Mouse (Mus musculus): ENCODE measurements at regions not wholly inside any gene's neighbourhood (a gene's known extent, or its start where the extent isn't known, plus 50 kb on each side); places are given as distances from the start of the nearest gene placed in this dataset.

- no peak for DNase-seq (ENCODE audit: low read depth, low spot score)
Measured at GRCm38 (mm10) chr10:29921658-29922057, 278.7 kb downstream of the Cenpw start.

GRCm38 (mm10) chr10:29897780-29898363 lies 302.5 kb downstream of the Cenpw start:
- DNase-seq (ENCODE audit: low read depth, low spot score) = no peak

DNA sequence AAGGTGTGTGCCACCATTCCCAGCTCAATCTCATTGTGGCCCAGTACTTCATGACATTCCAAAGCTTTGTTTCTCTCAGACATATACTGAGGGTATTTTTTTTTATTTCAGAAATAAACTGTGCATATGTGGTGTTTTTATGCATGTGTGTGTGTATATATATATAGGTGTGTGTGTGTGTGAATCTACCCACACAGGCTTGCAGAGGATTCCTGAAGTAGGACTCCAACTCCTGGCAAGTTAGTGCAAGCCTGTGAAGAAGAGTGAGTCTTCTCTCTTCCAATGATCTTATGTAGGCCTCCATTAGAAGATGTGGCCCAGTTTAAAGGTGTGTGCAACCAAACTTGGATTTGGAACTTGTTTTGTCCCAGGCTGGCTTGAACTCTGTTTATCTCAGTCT lies 328.9 kb upstream of the Rspo3 start:
- DNase-seq (ENCODE audit: low read depth, low spot score) = no peak

DNA sequence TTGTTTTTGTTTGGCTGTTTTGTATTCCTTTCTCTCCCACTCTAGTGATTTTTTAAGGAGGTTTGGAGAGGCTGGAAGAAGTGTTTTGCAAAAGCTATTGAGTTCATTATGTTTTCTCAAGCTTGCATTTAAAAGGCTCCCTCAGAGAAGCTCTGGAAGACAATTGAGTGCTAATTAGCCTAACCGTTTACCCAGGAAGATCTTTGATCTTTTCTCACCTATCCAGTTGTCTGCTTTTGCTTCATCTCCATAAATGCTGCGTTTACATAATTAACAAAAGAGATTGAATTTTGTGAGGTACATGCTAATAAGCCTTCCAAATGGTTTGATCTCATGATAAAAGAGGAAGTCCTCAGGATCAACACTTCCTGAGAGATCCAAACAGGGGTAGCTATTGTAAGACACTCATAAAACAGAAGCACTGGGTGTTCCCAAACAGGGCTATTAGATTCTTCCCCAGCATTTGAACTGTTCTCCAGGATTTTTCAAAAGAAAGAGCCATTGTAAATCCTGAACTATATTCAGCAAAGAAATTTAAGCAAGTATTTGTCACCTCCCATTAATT lies 320.2 kb upstream of the Rspo3 start:
- DNase-seq (ENCODE audit: low read depth, low spot score) = peak; percentile 8

GRCm38 (mm10) chr10:29852516-29852915 lies 316.8 kb upstream of the Rspo3 start:
- no peak for DNase-seq (ENCODE audit: low read depth, low spot score)

- DNase-seq (ENCODE audit: low read depth, low spot score) = no peak
Measured at GRCm38 (mm10) chr10:29824939-29825658, 289.4 kb upstream of the Rspo3 start.

DNA sequence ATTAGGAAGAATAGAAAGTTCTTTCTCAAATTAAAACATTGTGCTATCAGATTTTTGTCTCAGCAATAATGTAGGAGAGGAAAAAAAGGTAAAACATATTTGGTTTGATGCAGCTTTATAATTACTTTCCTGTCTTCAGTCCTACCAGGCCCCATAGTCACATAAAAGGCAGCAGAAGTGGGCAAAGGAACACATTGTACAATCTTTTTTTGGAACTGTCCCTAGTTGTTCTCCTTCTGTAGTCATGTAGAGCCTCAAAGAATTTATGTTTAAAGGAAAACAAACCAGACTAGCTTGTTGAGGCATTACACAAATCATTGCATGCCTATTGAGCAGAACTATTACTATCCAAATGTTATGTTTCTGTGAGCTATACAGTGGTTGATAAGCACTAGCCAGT lies 288.7 kb upstream of the Rspo3 start:
- no peak for DNase-seq (ENCODE audit: low read depth, low spot score)

GRCm38 (mm10) chr10:29823177-29823576 lies 287.5 kb upstream of the Rspo3 start:
- no peak for DNase-seq (ENCODE audit: low read depth, low spot score)

GRCm38 (mm10) chr10:29803915-29804545 lies 268.4 kb upstream of the Rspo3 start:
- peak; percentile 67 for DNase-seq (ENCODE audit: low read depth, low spot score)

DNA sequence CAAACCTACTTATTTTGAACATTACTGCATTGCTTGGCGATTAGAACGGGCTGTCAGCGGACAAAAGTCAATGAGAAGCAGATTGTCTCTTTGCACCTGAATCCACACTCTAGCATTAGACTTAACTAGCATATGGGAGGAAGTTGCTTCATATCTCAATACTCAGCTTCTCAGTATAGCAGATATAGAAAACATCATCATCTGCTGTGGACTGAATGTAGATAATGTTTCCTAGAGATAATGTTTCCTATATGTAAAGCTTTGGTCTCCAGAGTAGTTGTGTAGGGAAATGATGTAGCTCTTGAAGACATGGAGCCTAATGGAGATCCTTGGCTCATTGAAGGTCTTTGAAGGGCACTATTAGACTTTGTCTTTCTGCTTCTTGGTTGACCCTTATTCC lies 267.0 kb upstream of the Rspo3 start:
- no peak for DNase-seq (ENCODE audit: low read depth, low spot score)

GRCm38 (mm10) chr10:29794663-29795062 lies 259.0 kb upstream of the Rspo3 start:
- DNase-seq (ENCODE audit: low read depth, low spot score) = no peak

GRCm38 (mm10) chr10:29786220-29786810 lies 250.6 kb upstream of the Rspo3 start:
- DNase-seq (ENCODE audit: low read depth, low spot score) = no peak

DNA sequence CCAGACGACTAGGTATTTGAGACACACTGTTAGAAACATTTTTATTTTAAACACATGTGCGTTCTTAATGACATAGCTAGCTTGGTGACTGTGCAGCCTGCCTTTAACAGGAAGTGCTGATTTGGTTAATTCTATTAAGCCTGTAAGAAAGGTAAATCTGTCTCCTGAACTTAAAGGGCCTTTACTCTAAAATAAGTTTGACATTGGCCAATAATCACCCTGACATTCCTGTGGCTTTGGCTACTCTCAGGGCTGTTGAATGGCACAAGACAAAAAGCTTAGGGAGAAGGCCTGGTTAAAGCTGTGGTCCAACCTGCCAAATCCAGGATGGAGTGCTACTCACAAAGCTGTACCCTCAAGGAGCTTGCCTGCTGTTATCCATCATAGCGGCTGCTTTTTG lies 201.0 kb upstream of the Rspo3 start:
- DNase-seq (ENCODE audit: low read depth, low spot score) = no peak

DNA sequence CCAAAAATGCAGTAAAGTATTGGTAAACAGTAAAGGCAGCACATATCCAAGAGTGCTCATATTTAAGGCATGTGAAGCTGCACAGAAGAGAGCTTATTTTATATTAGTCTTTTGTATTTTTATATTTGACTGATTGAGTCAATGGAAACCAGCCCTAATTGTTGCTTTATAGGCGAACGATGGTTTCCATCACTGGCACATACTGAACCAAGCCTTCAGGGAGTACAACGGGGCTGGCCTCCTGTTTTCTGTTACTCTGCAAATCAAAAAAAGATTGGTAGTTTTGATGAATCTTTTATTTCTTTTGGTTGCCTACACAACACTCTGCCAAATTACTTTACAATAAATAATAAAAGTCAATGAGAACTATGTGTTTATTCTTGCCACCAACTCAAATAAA lies 189.7 kb upstream of the Rspo3 start:
- no peak for DNase-seq (ENCODE audit: low read depth, low spot score)

DNA sequence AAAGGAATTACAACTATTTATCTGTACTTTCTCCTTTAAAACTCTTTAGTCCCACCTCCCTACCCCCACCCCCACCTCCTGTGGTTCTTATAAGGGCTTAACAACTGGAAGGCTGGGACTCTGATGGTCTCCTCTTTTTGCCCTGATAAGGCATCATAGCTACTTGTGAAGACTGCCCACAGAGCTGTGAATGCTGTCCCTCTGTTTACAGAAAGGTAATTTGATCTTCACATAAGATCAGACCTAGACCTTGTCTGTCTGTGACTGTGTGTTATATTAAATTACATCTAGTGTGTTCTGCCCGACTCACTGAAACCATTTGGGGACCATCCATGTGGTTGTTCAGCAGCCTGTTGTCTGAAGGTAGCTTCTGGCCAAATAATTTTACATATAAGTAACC lies 175.3 kb upstream of the Rspo3 start:
- DNase-seq (ENCODE audit: low read depth, low spot score) = no peak

DNA sequence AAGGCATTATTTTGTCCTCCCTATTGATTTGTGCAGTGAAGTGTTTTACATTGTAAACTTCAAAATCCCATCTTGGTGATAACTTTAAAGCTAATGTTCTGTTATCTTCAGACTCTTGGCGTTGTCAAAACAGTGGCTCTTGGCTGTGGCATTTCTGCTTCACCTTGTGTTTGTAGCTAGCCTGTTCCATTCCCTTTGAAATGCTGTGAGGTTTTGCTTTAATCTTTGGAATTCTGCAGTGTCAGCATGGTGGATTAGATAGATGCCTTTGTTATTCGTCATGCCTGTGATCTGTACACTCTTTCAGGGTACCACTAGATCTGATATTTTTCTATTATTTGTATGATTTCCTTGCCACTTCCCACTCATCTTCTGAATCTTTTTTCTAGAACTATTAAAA lies 173.0 kb upstream of the Rspo3 start:
- no peak for DNase-seq (ENCODE audit: low read depth, low spot score)

DNA sequence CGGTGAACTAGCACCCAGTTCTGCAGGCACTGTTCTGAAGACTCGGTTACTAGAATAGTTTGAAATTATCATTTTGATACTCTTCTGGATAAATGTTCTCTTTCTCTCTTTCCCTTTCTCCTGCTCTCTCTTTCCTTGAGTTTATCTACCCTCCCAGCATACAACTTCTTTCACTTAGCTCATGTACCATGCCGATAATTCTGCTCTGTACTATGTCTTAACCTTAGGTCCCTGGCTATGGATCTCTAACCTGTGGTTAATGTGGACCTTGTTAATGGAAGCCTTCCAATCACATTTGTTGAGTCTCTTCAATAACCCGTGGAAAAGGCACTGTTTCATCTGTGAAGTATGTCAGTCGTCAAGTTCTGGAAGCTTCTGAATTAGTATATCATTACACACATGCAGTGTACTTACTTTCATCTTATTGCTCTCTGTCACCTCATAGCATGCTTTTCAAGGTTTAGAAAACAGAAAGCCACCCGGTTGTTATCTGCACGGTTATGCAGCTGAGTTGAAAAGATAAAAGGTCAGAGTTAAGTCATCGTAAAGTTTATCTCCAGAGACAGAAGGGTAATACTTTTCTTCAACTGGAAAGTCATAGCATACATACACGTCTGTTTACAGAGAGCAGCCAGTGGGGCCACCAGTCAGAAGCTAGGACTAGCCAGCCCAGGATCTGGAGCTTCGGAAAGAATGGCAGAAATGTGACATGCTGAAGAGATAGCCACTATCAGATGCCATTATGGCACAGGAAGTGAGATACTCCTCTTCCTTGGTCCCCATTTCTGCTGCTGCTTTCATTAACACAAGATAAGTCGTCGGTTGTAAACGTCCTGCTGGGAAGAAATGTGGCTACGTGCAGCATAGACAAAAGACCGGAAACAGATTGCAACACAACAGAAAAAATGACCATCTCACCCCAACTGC lies 157.6 kb upstream of the Rspo3 start:
- DNase-seq (ENCODE audit: low read depth, low spot score) = peak; percentile 6

DNA sequence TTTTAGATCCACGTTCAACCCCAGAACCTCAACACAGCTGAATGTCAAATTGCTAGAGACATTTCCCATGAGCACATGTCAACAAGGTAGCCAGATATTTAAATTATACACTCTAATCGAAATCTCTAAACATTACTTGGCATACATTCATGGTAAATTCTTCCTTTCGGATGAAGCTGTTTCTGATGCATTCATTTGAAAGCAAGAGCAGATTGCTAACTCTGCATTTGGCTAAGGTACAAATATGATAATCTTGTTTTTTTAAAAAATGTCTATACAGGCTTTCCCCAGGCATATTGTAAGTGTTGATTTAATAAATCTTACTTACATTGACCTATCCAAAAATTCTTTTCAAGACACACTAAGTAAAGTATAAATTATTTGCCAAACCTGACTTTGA lies 153.9 kb upstream of the Rspo3 start:
- DNase-seq (ENCODE audit: low read depth, low spot score) = no peak

DNA sequence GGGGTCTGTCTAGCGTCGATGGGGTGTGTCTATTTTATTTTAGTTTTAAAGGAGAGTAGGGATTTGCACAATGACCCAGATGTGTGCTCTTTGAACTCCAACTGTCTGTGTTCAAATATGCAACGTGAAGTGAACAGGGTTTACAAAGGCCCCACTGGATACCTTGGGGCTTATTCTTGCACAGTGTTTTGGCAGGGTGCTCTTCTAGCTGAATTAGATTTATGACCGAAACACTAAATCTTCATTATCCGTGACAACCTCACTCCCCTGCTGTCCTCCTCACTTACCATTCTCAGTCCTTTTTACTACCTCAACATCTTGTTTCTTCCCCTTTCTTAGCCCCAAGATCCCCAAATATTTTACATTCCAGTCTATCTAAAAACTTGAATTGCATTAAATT lies 151.3 kb upstream of the Rspo3 start:
- DNase-seq (ENCODE audit: low read depth, low spot score) = no peak

- no peak for DNase-seq (ENCODE audit: low read depth, low spot score)
Measured at GRCm38 (mm10) chr10:29674377-29674776, 138.7 kb upstream of the Rspo3 start.

- no peak for DNase-seq (ENCODE audit: low read depth, low spot score)
Measured at GRCm38 (mm10) chr10:29661752-29662151, 126.1 kb upstream of the Rspo3 start.
